Mouse (Mus musculus): Measurements from ENCODE around the gene Oscp1. TPM values are rescaled to one million over a fixed set of nuclear protein-coding genes. Genes with fewer than 3 reads are reported as not detected.

Gene Oscp1
- polyA plus RNA-seq, 2 experiments: 5.8 to 13.8 TPM

GRCm38 (mm10) chr4:126110374-126111152 lies 52.2 kb downstream of the Oscp1 start:
- Histone ChIP-seq H3K4me3 (replicated peaks; ENCODE audit: low read length) (no peak overlapping the region), H3K4me1 (ENCODE audit: control insufficient read depth, insufficient read depth, low read length) (peaks cover 21% of the 10 kb centered on the region), H3K27me3 (ENCODE audit: control insufficient read depth, insufficient read depth, low read length) (no peaks in the 10 kb centered on the region), H3K9me3 (ENCODE audit: control insufficient read depth, low read length) (no peaks in the 10 kb centered on the region), H3K4me2 (replicated peaks; ENCODE audit: low read depth, low read length, severe bottlenecking) (peak overlapping the region; percentile 36), H3K36me3 (ENCODE audit: control insufficient read depth, insufficient read depth, low read length) (no peaks in the 10 kb centered on the region), H3K27ac (replicated peaks; ENCODE audit: low read depth, low read length) (peak overlapping the region; percentile 53), H3K9ac (ENCODE audit: low read depth, low read length, severe bottlenecking) (peak overlapping the region; percentile 34)
- WGBS: 4% methylated on average over 12 of the region's 12 CpGs
- peak; percentile 58 for DNase-seq (ENCODE audit: low spot score)
- TF ChIP-seq POLR2A (IDR thresholded peaks at IDR 0.05; ENCODE audit: borderline replicate concordance, extremely low read depth, insufficient read depth, insufficient read length): no peak
- peak; percentile 58 for ATAC-seq (ENCODE audit: low FRiP score, low read depth)

GRCm38 (mm10) chr4:126111153-126111549 lies 52.8 kb downstream of the Oscp1 start:
- ATAC-seq (ENCODE audit: low FRiP score, low read depth) (no peak), DNase-seq (ENCODE audit: low spot score) (no peak)
- Histone ChIP-seq H3K9me3 (ENCODE audit: control insufficient read depth, low read length) (no peaks in the 10 kb centered on the region), H3K27ac (replicated peaks; ENCODE audit: low read depth, low read length) (peak overlapping the region; percentile 53), H3K4me3 (replicated peaks; ENCODE audit: low read length) (no peak overlapping the region), H3K36me3 (ENCODE audit: control insufficient read depth, insufficient read depth, low read length) (no peaks in the 10 kb centered on the region), H3K4me1 (ENCODE audit: control insufficient read depth, insufficient read depth, low read length) (peaks cover 21% of the 10 kb centered on the region), H3K4me2 (replicated peaks; ENCODE audit: low read depth, low read length, severe bottlenecking) (peak overlapping the region; percentile 36), H3K9ac (ENCODE audit: low read depth, low read length, severe bottlenecking) (peak overlapping the region; percentile 31; the same call in 1 of the 2 replicates), H3K27me3 (ENCODE audit: control insufficient read depth, insufficient read depth, low read length) (no peaks in the 10 kb centered on the region)
- WGBS: 27% methylated on average over 7 of the region's 7 CpGs
- TF ChIP-seq POLR2A (IDR thresholded peaks at IDR 0.05; ENCODE audit: borderline replicate concordance, extremely low read depth, insufficient read depth, insufficient read length): no peak

- Histone ChIP-seq H3K27ac (replicated peaks; ENCODE audit: low read depth, low read length) (no peak overlapping the region), H3K4me2 (replicated peaks; ENCODE audit: low read depth, low read length, severe bottlenecking) (no peak overlapping the region), H3K9me3 (ENCODE audit: control insufficient read depth, low read length) (no peaks in the 10 kb centered on the region), H3K27me3 (ENCODE audit: control insufficient read depth, insufficient read depth, low read length) (no peaks in the 10 kb centered on the region), H3K4me3 (replicated peaks; ENCODE audit: low read length) (no peak overlapping the region), H3K4me1 (ENCODE audit: control insufficient read depth, insufficient read depth, low read length) (peaks cover 18% of the 10 kb centered on the region), H3K9ac (ENCODE audit: low read depth, low read length, severe bottlenecking) (no peak overlapping the region), H3K36me3 (ENCODE audit: control insufficient read depth, insufficient read depth, low read length) (no peaks in the 10 kb centered on the region; the same call in 1 of the 2 replicates)
- ATAC-seq (ENCODE audit: low FRiP score, low read depth) (no peak), DNase-seq (ENCODE audit: low spot score) (no peak)
- no peak for TF ChIP-seq POLR2A (IDR thresholded peaks at IDR 0.05; ENCODE audit: borderline replicate concordance, extremely low read depth, insufficient read depth, insufficient read length)
- WGBS: 73% methylated on average over 4 of the region's 4 CpGs
These were observed 54.9 kb downstream of the Oscp1 start for GRCm38 (mm10) chr4:126113243-126113642.

GRCm38 (mm10) chr4:126113943-126114342 lies 55.6 kb downstream of the Oscp1 start:
- Histone ChIP-seq H3K4me1 (ENCODE audit: control insufficient read depth, insufficient read depth, low read length) (peaks cover 18% of the 10 kb centered on the region), H3K27ac (replicated peaks; ENCODE audit: low read depth, low read length) (no peak overlapping the region), H3K9me3 (ENCODE audit: control insufficient read depth, low read length) (no peaks in the 10 kb centered on the region), H3K36me3 (ENCODE audit: control insufficient read depth, insufficient read depth, low read length) (peaks cover 6% of the 10 kb centered on the region; the same call in 1 of the 2 replicates), H3K27me3 (ENCODE audit: control insufficient read depth, insufficient read depth, low read length) (no peaks in the 10 kb centered on the region), H3K9ac (ENCODE audit: low read depth, low read length, severe bottlenecking) (no peak overlapping the region), H3K4me3 (replicated peaks; ENCODE audit: low read length) (no peak overlapping the region), H3K4me2 (replicated peaks; ENCODE audit: low read depth, low read length, severe bottlenecking) (no peak overlapping the region)
- peak; percentile 52 for DNase-seq (ENCODE audit: low spot score)
- 17% methylated on average over 6 of the region's 6 CpGs for WGBS
- no peak for TF ChIP-seq POLR2A (IDR thresholded peaks at IDR 0.05; ENCODE audit: borderline replicate concordance, extremely low read depth, insufficient read depth, insufficient read length)
- ATAC-seq (ENCODE audit: low FRiP score, low read depth): no peak

GRCm38 (mm10) chr4:126115411-126115810 lies 57.0 kb downstream of the Oscp1 start:
- TF ChIP-seq POLR2A (IDR thresholded peaks at IDR 0.05; ENCODE audit: borderline replicate concordance, extremely low read depth, insufficient read depth, insufficient read length): no peak
- Histone ChIP-seq H3K27ac (replicated peaks; ENCODE audit: low read depth, low read length) (no peak overlapping the region), H3K4me3 (replicated peaks; ENCODE audit: low read length) (no peak overlapping the region), H3K4me1 (ENCODE audit: control insufficient read depth, insufficient read depth, low read length) (peaks cover 10% of the 10 kb centered on the region), H3K9me3 (ENCODE audit: control insufficient read depth, low read length) (no peaks in the 10 kb centered on the region), H3K36me3 (ENCODE audit: control insufficient read depth, insufficient read depth, low read length) (peaks cover 9% of the 10 kb centered on the region; the same call in 1 of the 2 replicates), H3K4me2 (replicated peaks; ENCODE audit: low read depth, low read length, severe bottlenecking) (no peak overlapping the region), H3K9ac (ENCODE audit: low read depth, low read length, severe bottlenecking) (no peak overlapping the region), H3K27me3 (ENCODE audit: control insufficient read depth, insufficient read depth, low read length) (no peaks in the 10 kb centered on the region)
- DNase-seq (ENCODE audit: low spot score) (no peak), ATAC-seq (ENCODE audit: low FRiP score, low read depth) (no peak)
- WGBS: 91% methylated on average over 9 of the region's 9 CpGs

Data from limb, embryonic 14.5 days (tissue).